Mouse (Mus musculus): ENCODE data around the gene Rasl10a. TPM values are rescaled to one million over a fixed set of nuclear protein-coding genes. Genes with fewer than 3 reads are reported as not detected.

Rasl10a gene
- total RNA-seq, 2 experiments from 2014 or later, result 78.2 to 86.3 TPM

Small RNAs within 50 kb of the gene (microRNA-seq; reads per million reads assigned to microRNA genes)
- gene Gm47296, result 0 reads per million in 2 experiments

Other genes starting within 250 kb of the Rasl10a start
- gene Nf2, start 208.6 kb upstream of the Rasl10a start, total RNA-seq (2021), result 10 to 100 TPM; 68.1 to 69.3 TPM
- 10 to 100 TPM; 91.6 to 91.8 TPM for gene Nipsnap1, start 184.2 kb upstream of the Rasl10a start, total RNA-seq (2021)
- gene Thoc5, start 162.8 kb upstream of the Rasl10a start, total RNA-seq (2021), result 10 to 100 TPM; 37.1 to 37.5 TPM
- 10 to 100 TPM; 46.2 to 59.5 TPM for gene Nefh, start 110.1 kb upstream of the Rasl10a start, total RNA-seq (2021)
- gene Ap1b1, start 71.3 kb upstream of the Rasl10a start, total RNA-seq (2021), result 100 to 1,000 TPM; 159 to 172 TPM
- gene Gas2l1, start 7.2 kb downstream of the Rasl10a start, total RNA-seq (2021), result 10 to 100 TPM; 83.7 to 92.5 TPM
- 10 to 100 TPM; 22.9 to 23.3 TPM for gene Rhbdd3, start 40.8 kb downstream of the Rasl10a start, total RNA-seq (2021)
- 100 to 1,000 TPM; 265 to 298 TPM for gene Ewsr1, start 41.1 kb downstream of the Rasl10a start, total RNA-seq (2021)
- 1 to 10 TPM; 3.6 to 5.3 TPM for gene Emid1, start 94.1 kb downstream of the Rasl10a start, total RNA-seq (2021)
- gene Kremen1, start 203.4 kb downstream of the Rasl10a start, total RNA-seq (2021), result 10 to 100 TPM; 14.4 to 16.4 TPM